In genomic region chr2:50789051-50789651, GRCm38 (mm10) we compare ENCODE assay signal across 10 mouse cellular contexts.
DNase-seq lines count a peak whose midpoint lies in the region; ATAC-seq lines count a peak whose summit lies in the region.
"Had no signal": no experiment of that assay in that cellular context is flagged by ENCODE, and none has a peak within 500 bp of the region (broad histone marks: within the 10 kb centered on the region; RNA-seq: fewer than 3 reads in every experiment).

No protein-coding gene starts in this region.

- peak; percentile 42 for DNase-seq in gastrocnemius, adult 18-20 months (ENCODE audit: low spot score)
- no peak for DNase-seq in gastrocnemius, postnatal 4 days (ENCODE audit: low spot score in 2 of 2)
- no peak for DNase-seq in liver, embryonic 11.5 days (ENCODE audit: low spot score)
- no peak for DNase-seq in liver
- peak; percentile 60 for DNase-seq in skeletal muscle tissue, adult 2 months (ENCODE audit: low read depth, low spot score)
- no peak for DNase-seq in ovary, adult 18-20 months (ENCODE audit: low spot score)

- H3K9ac ChIP-seq in liver, embryonic 11.5 days (ENCODE audit: low read depth, low read length) = no peak overlapping the region
- no peak overlapping the region for H3K9ac ChIP-seq in limb, embryonic 13.5 days
- H3K9ac ChIP-seq in midbrain, embryonic 13.5 days (replicated peaks) = no peak overlapping the region
- H3K9ac ChIP-seq: hindbrain, embryonic 15.5 days had no signal

- no peaks in the 10 kb centered on the region for H3K27me3 ChIP-seq in liver, embryonic 11.5 days (replicated peaks; ENCODE audit: control insufficient read depth, insufficient read depth, low read length)
- no peaks in the 10 kb centered on the region for H3K27me3 ChIP-seq in limb, embryonic 13.5 days
- no peaks in the 10 kb centered on the region for H3K27me3 ChIP-seq in midbrain, embryonic 13.5 days
- H3K27me3 ChIP-seq: hindbrain, embryonic 15.5 days had no signal

- H3K27ac ChIP-seq in liver, embryonic 11.5 days (ENCODE audit: low read depth, low read length) = peak overlapping the region; percentile 43; the same call in 1 of the 2 replicates
- H3K27ac ChIP-seq in limb, embryonic 13.5 days = 0 out of 2 replicates have a peak overlapping the region, but pooled peaks have one; percentile 15
- H3K27ac ChIP-seq in midbrain, embryonic 13.5 days = no peak overlapping the region
- H3K27ac ChIP-seq: hindbrain, embryonic 15.5 days had no signal

- H3K4me2 ChIP-seq in liver, embryonic 11.5 days = no peak overlapping the region
- 0 out of 2 replicates have a peak overlapping the region, but pooled peaks have one; percentile 9 for H3K4me2 ChIP-seq in limb, embryonic 13.5 days (replicated peaks)
- no peak overlapping the region for H3K4me2 ChIP-seq in midbrain, embryonic 13.5 days (replicated peaks)
- H3K4me2 ChIP-seq: hindbrain, embryonic 15.5 days had no signal

- no peaks in the 10 kb centered on the region for H3K4me1 ChIP-seq in liver, embryonic 11.5 days (replicated peaks; ENCODE audit: control insufficient read depth, insufficient read depth, low read length)
- H3K4me1 ChIP-seq in limb, embryonic 13.5 days = peaks cover 5% of the 10 kb centered on the region
- no peaks in the 10 kb centered on the region for H3K4me1 ChIP-seq in midbrain, embryonic 13.5 days (replicated peaks)
- H3K4me1 ChIP-seq: hindbrain, embryonic 15.5 days had no signal

- 56% methylated on average over 4 of the region's 4 CpGs for WGBS in liver, embryonic 11.5 days
- 37% methylated on average over 4 of the region's 4 CpGs for WGBS in limb, embryonic 13.5 days
- WGBS in midbrain, embryonic 13.5 days = 91% methylated on average over 4 of the region's 4 CpGs

- no peaks in the 10 kb centered on the region for H3K36me3 ChIP-seq in liver, embryonic 11.5 days (ENCODE audit: control insufficient read depth, insufficient read depth, low read length)
- no peaks in the 10 kb centered on the region for H3K36me3 ChIP-seq in limb, embryonic 13.5 days
- no peaks in the 10 kb centered on the region for H3K36me3 ChIP-seq in midbrain, embryonic 13.5 days
- H3K36me3 ChIP-seq: hindbrain, embryonic 15.5 days had no signal

- no peaks in the 10 kb centered on the region for H3K9me3 ChIP-seq in liver, embryonic 11.5 days (ENCODE audit: control insufficient read depth, low read length)
- peaks cover 6% of the 10 kb centered on the region for H3K9me3 ChIP-seq in limb, embryonic 13.5 days
- peaks cover 5% of the 10 kb centered on the region; the same call in 1 of the 2 replicates for H3K9me3 ChIP-seq in midbrain, embryonic 13.5 days

- ATAC-seq in liver, embryonic 11.5 days (replicated peaks; ENCODE audit: low FRiP score) = no peak
- ATAC-seq in limb, embryonic 13.5 days (ENCODE audit: low FRiP score, low read depth) = no peak
- ATAC-seq in midbrain, embryonic 13.5 days = no peak
- ATAC-seq: forebrain, embryonic 16.5 days had no signal

- H3K4me3 ChIP-seq in liver, embryonic 11.5 days (ENCODE audit: low read depth, low read length) = no peak overlapping the region
- H3K4me3 ChIP-seq in limb, embryonic 13.5 days = no peak overlapping the region
- H3K4me3 ChIP-seq in midbrain, embryonic 13.5 days (replicated peaks) = no peak overlapping the region
- H3K4me3 ChIP-seq: hindbrain, embryonic 15.5 days had no signal

Comparison
In these comparisons a context has a peak if more than half of its experiments do, and no peak if none do; other contexts are left out.
1. DNase-seq: peak in gastrocnemius, adult 18-20 months (single experiment) and skeletal muscle tissue, adult 2 months (single experiment); none in gastrocnemius, postnatal 4 days (0 of 2), liver, embryonic 11.5 days (single experiment), liver (single experiment) and ovary, adult 18-20 months (single experiment).